8 mouse cellular contexts compared by ENCODE assay signal in the genomic region with DNA sequence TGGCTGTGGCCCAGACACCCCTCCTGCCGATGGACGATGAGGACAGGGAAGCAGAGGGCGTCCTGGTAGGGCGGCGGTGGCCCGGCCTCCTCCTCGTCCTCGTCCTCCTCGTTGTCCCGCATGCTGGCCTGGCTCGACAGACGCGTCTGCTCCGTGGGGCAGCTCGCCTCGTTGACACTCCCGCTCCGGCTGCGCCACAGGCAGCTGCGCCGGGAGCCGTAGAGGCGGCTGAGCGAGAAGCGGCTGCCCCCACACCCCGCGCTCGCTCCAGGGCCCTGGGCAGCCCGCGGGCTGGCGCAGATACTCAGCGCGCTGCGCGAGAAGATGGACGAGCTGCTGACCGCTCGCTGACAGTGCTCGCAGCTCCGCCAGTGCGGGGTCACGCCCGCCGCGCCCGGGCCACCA. TPM values are rescaled to one million over a fixed set of nuclear protein-coding genes. Genes with fewer than 3 reads are reported as not detected.
A peak's percentile ranks its signal among the peaks of the same experiment; 100 is the strongest.
DNase-seq lines count a peak whose midpoint lies in the region; ATAC-seq and TF ChIP-seq lines count a peak whose summit lies in the region.

No protein-coding gene starts in this region.

- no peak for DNase-seq in kidney, postnatal 10 days
- DNase-seq in forebrain, embryonic 10.5 days (ENCODE audit: extremely low spot score, low spot score) = no peak
- DNase-seq in spleen, adult 12 weeks (ENCODE audit: low spot score) = no peak
- no peak for DNase-seq in testis, postnatal 14 days (ENCODE audit: low spot score)

- H3K36me3 ChIP-seq in kidney, embryonic 14.5 days (ENCODE audit: control insufficient read depth, insufficient read depth, low read length) = no peaks in the 10 kb centered on the region
- peaks cover 21% of the 10 kb centered on the region for H3K36me3 ChIP-seq in forebrain, embryonic 10.5 days (replicated peaks)
- 0 out of 2 replicates have a peak, but pooled peaks cover 12% of the 10 kb centered on the region for H3K36me3 ChIP-seq in limb, embryonic 15.5 days

- no peaks in the 10 kb centered on the region for H3K9me3 ChIP-seq in kidney, embryonic 14.5 days (ENCODE audit: control insufficient read depth, low read length)
- H3K9me3 ChIP-seq in forebrain, embryonic 10.5 days = no peaks in the 10 kb centered on the region; the same call in 1 of the 2 replicates
- no peaks in the 10 kb centered on the region for H3K9me3 ChIP-seq in limb, embryonic 15.5 days

- H3K4me1 ChIP-seq in kidney, embryonic 14.5 days (ENCODE audit: control insufficient read depth, insufficient read depth, low read length) = peaks cover 18% of the 10 kb centered on the region
- H3K4me1 ChIP-seq in bone marrow macrophage, adult 2 months (ENCODE audit: control insufficient read depth, insufficient read depth, low read length) = 0 out of 2 replicates have a peak, but pooled peaks cover 2% of the 10 kb centered on the region
- peaks cover 54% of the 10 kb centered on the region for H3K4me1 ChIP-seq in forebrain, embryonic 10.5 days
- peaks cover 32% of the 10 kb centered on the region for H3K4me1 ChIP-seq in limb, embryonic 15.5 days

- H3K9ac ChIP-seq in kidney, embryonic 14.5 days (ENCODE audit: low read depth, low read length) = peak overlapping the region; percentile 47
- H3K9ac ChIP-seq in limb, embryonic 15.5 days = no peak overlapping the region

- 3% methylated on average over 43 of the region's 46 CpGs for WGBS in kidney, embryonic 14.5 days
- WGBS in forebrain, embryonic 10.5 days = 1% methylated on average over 46 of the region's 46 CpGs
- WGBS in limb, embryonic 15.5 days = 25% methylated on average over 46 of the region's 46 CpGs

- no peak for TF ChIP-seq CTCF in bone marrow macrophage, adult 2 months (IDR thresholded peaks at IDR 0.05; ENCODE audit: low read depth, low read length)

- peaks cover 78% of the 10 kb centered on the region for H3K27me3 ChIP-seq in kidney, embryonic 14.5 days (ENCODE audit: control insufficient read depth, insufficient read depth, low read length)
- H3K27me3 ChIP-seq in forebrain, embryonic 10.5 days (ENCODE audit: poor library complexity, severe bottlenecking) = peaks cover 92% of the 10 kb centered on the region
- H3K27me3 ChIP-seq in limb, embryonic 15.5 days = peaks cover 84% of the 10 kb centered on the region

- peak overlapping the region; percentile 47 for H3K4me2 ChIP-seq in kidney, embryonic 14.5 days (replicated peaks; ENCODE audit: low read depth, low read length)
- H3K4me2 ChIP-seq in limb, embryonic 15.5 days = peak overlapping the region; percentile 39

- ATAC-seq in kidney, embryonic 14.5 days (ENCODE audit: low FRiP score, low TSS enrichment) = no peak
- ATAC-seq in limb, embryonic 15.5 days (ENCODE audit: insufficient number of reproducible peaks, low FRiP score, low TSS enrichment, low read depth) = no peak
- no peak for ATAC-seq in CD4-positive, CD25-positive, alpha-beta regulatory T cell, adult 4 months

- peak overlapping the region; percentile 32 for H3K4me3 ChIP-seq in kidney, embryonic 14.5 days (ENCODE audit: low read length)
- H3K4me3 ChIP-seq in bone marrow macrophage, adult 2 months (ENCODE audit: insufficient read depth, low read length) = peak overlapping the region; percentile 21
- peak overlapping the region; percentile 44 for H3K4me3 ChIP-seq in forebrain, embryonic 10.5 days
- H3K4me3 ChIP-seq in limb, embryonic 15.5 days = peak overlapping the region; percentile 19

- TF ChIP-seq POLR2A in bone marrow macrophage, adult 2 months (IDR thresholded peaks at IDR 0.05; ENCODE audit: borderline replicate concordance, low read depth, low read length) = no peak

- no peak overlapping the region for H3K27ac ChIP-seq in kidney, embryonic 14.5 days (ENCODE audit: low read depth, low read length)
- H3K27ac ChIP-seq in bone marrow macrophage, adult 2 months (ENCODE audit: insufficient read depth, low read depth, low read length) = no peak overlapping the region
- no peak overlapping the region for H3K27ac ChIP-seq in forebrain, embryonic 10.5 days
- H3K27ac ChIP-seq in limb, embryonic 15.5 days = no peak overlapping the region

RNA-seq across cellular contexts. Expression of gene Tmem151b, which starts 4.6 kb away (rescaled TPM):
- 1.7 and 2.0 TPM in 2 replicates for polyA plus RNA-seq in kidney, embryonic 14.5 days (2014; fragmentation: Nextera tagmentation; extraction: Ambion mirVana)
- polyA plus RNA-seq in bone marrow macrophage, adult 2 months (2012; ENCODE audit: insufficient read depth, insufficient read length, missing spikeins) = not detected in 2 replicates
- 4.8 and 6.3 TPM in 2 replicates for polyA plus RNA-seq in forebrain, embryonic 10.5 days (2016; fragmentation: Nextera tagmentation; extraction: Ambion mirVana)
- 2.9 and 4.7 TPM in 2 replicates for polyA plus RNA-seq in limb, embryonic 15.5 days (2015; fragmentation: Nextera tagmentation; extraction: Ambion mirVana)
- under 1 TPM; 0.15 to 0.35 TPM for polyA plus RNA-seq in CD4-positive, CD25-positive, alpha-beta regulatory T cell, adult 4 months (2017; shearing (Covaris generic))

RNA-seq across cellular contexts. Expression of gene Nfkbie, which starts 10.6 kb away (rescaled TPM):
- polyA plus RNA-seq in kidney, embryonic 14.5 days (2014; fragmentation: Nextera tagmentation; extraction: Ambion mirVana) = 3.5 and 4.8 TPM in 2 replicates
- 27.0 and 30.8 TPM in 2 replicates for polyA plus RNA-seq in bone marrow macrophage, adult 2 months (2012; ENCODE audit: insufficient read depth, insufficient read length, missing spikeins)
- polyA plus RNA-seq in forebrain, embryonic 10.5 days (2016; fragmentation: Nextera tagmentation; extraction: Ambion mirVana) = 6.6 and 6.9 TPM in 2 replicates
- polyA plus RNA-seq in limb, embryonic 15.5 days (2015; fragmentation: Nextera tagmentation; extraction: Ambion mirVana) = 5.9 and 6.1 TPM in 2 replicates
- polyA plus RNA-seq in CD4-positive, CD25-positive, alpha-beta regulatory T cell, adult 4 months (2017; shearing (Covaris generic)) = 10 to 100 TPM; 33.1 to 48.1 TPM

RNA-seq across cellular contexts. Expression of gene Slc35b2, which starts 18.8 kb away (rescaled TPM):
- polyA plus RNA-seq in kidney, embryonic 14.5 days (2014; fragmentation: Nextera tagmentation; extraction: Ambion mirVana) = 122 and 140 TPM in 2 replicates
- polyA plus RNA-seq in bone marrow macrophage, adult 2 months (2012; ENCODE audit: insufficient read depth, insufficient read length, missing spikeins) = 73.7 and 83.1 TPM in 2 replicates
- polyA plus RNA-seq in forebrain, embryonic 10.5 days (2016; fragmentation: Nextera tagmentation; extraction: Ambion mirVana) = 114 and 117 TPM in 2 replicates
- polyA plus RNA-seq in limb, embryonic 15.5 days (2015; fragmentation: Nextera tagmentation; extraction: Ambion mirVana) = 139 and 142 TPM in 2 replicates
- 10 to 100 TPM; 27.6 to 39.0 TPM for polyA plus RNA-seq in CD4-positive, CD25-positive, alpha-beta regulatory T cell, adult 4 months (2017; shearing (Covaris generic))

RNA-seq across cellular contexts. Expression of gene Tcte1, which starts 21.6 kb away (rescaled TPM):
- 0.61 and 0.70 TPM in 2 replicates for polyA plus RNA-seq in kidney, embryonic 14.5 days (2014; fragmentation: Nextera tagmentation; extraction: Ambion mirVana)
- polyA plus RNA-seq in bone marrow macrophage, adult 2 months (2012; ENCODE audit: insufficient read depth, insufficient read length, missing spikeins) = not detected in 2 replicates
- polyA plus RNA-seq in forebrain, embryonic 10.5 days (2016; fragmentation: Nextera tagmentation; extraction: Ambion mirVana) = 1.1 and 1.3 TPM in 2 replicates
- 0.17 and 0.19 TPM in 2 replicates for polyA plus RNA-seq in limb, embryonic 15.5 days (2015; fragmentation: Nextera tagmentation; extraction: Ambion mirVana)
- polyA plus RNA-seq in CD4-positive, CD25-positive, alpha-beta regulatory T cell, adult 4 months (2017; shearing (Covaris generic)) = not detected

RNA-seq across cellular contexts. Expression of gene Hsp90ab1, which starts 28.2 kb away (rescaled TPM):
- 1,653 and 1,961 TPM in 2 replicates for polyA plus RNA-seq in kidney, embryonic 14.5 days (2014; fragmentation: Nextera tagmentation; extraction: Ambion mirVana)
- 586 and 617 TPM in 2 replicates for polyA plus RNA-seq in bone marrow macrophage, adult 2 months (2012; ENCODE audit: insufficient read depth, insufficient read length, missing spikeins)
- polyA plus RNA-seq in forebrain, embryonic 10.5 days (2016; fragmentation: Nextera tagmentation; extraction: Ambion mirVana) = 2,210 and 2,220 TPM in 2 replicates
- 1,467 and 1,497 TPM in 2 replicates for polyA plus RNA-seq in limb, embryonic 15.5 days (2015; fragmentation: Nextera tagmentation; extraction: Ambion mirVana)
- 1,000 to 10,000 TPM; 1,172 to 1,222 TPM for polyA plus RNA-seq in CD4-positive, CD25-positive, alpha-beta regulatory T cell, adult 4 months (2017; shearing (Covaris generic))
